Mouse (Mus musculus): ENCODE measurements around the gene Ccr2. TPM values are rescaled to one million over a fixed set of nuclear protein-coding genes. Genes with fewer than 3 reads are reported as not detected.
"Not testable (repeated sequence)": the region's sequence is repeated elsewhere in the genome, so short reads cannot be mapped to it uniquely, and the experiment has no call there.

Ccr2 gene
- total RNA-seq (2021), result under 1 TPM in 1 of 2 experiments, not detected in 1; 0.23 TPM
- long read RNA-seq, experiment 1, result 0 reads
- long read RNA-seq, experiment 2, result 0 reads

- DNase-seq (ENCODE audit: extremely low spot score in 1 of 2, low spot score in 2 of 2), result no peak
- H3K27ac ChIP-seq, result no peak within 1 kb of the TSS
- intact Hi-C loops (cut with DNase I), result no loop called here
- TF ChIP-seq CTCF (IDR thresholded peaks at IDR 0.05), result no peak
- H3K4me3 ChIP-seq, result no peak within 1 kb of the TSS
These were observed at the start of gene Ccr2 for GRCm38 (mm10) chr9:124101723-124102122. TSS of gene Ccr2 (plus strand) at chr9:124101950.

- TF ChIP-seq CTCF (IDR thresholded peaks at IDR 0.05), result no peak
- intact Hi-C loops (cut with DNase I), result no loop called here
- no peak overlapping the region for H3K27ac ChIP-seq
- DNase-seq (ENCODE audit: extremely low spot score in 1 of 2, low spot score in 2 of 2), result no peak
- H3K4me3 ChIP-seq, result no peak overlapping the region
These were observed 48.2 kb upstream of the Ccr2 start for GRCm38 (mm10) chr9:124053532-124053931.

DNA sequence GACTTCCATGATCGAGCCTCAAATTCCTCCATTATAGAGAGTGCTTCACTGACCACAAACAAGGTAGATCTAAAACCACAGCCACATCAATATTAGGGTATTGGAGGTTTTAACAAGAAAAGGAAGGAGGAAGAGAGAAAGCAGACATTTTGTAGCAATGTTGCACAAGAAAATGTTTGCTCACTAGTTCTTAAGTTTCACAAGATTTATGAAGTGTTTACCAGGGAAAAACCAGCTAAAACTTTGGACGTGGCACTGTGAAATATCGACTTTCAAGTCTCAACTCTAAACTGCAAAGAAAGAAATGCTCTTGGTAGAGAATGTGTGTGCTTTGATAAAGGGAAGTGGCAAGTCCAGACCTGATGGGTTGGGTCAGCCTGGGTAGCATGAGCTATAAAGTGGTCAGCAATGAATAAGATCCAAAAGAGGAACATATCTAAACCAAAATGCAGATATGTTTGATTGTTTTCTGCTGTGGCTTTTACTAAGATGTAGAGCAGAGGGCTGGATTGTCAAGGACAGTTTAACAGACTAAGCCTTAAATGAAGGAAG lies 45.5 kb upstream of the Ccr2 start:
- no peak for DNase-seq (ENCODE audit: extremely low spot score in 1 of 2, low spot score in 2 of 2)
- intact Hi-C loops (cut with DNase I), result no loop called here
- TF ChIP-seq CTCF (IDR thresholded peaks at IDR 0.05), result no peak
- Histone ChIP-seq H3K27ac (no peak overlapping the region), H3K4me3 (no peak overlapping the region)

GRCm38 (mm10) chr9:124059660-124060352 lies 41.9 kb upstream of the Ccr2 start:
- no peak for TF ChIP-seq CTCF (IDR thresholded peaks at IDR 0.05)
- Histone ChIP-seq H3K27ac (no peak overlapping the region), H3K4me3 (no peak overlapping the region)
- no peak for DNase-seq (ENCODE audit: extremely low spot score in 1 of 2, low spot score in 2 of 2)
- intact Hi-C loops (cut with DNase I), result no loop called here

DNA sequence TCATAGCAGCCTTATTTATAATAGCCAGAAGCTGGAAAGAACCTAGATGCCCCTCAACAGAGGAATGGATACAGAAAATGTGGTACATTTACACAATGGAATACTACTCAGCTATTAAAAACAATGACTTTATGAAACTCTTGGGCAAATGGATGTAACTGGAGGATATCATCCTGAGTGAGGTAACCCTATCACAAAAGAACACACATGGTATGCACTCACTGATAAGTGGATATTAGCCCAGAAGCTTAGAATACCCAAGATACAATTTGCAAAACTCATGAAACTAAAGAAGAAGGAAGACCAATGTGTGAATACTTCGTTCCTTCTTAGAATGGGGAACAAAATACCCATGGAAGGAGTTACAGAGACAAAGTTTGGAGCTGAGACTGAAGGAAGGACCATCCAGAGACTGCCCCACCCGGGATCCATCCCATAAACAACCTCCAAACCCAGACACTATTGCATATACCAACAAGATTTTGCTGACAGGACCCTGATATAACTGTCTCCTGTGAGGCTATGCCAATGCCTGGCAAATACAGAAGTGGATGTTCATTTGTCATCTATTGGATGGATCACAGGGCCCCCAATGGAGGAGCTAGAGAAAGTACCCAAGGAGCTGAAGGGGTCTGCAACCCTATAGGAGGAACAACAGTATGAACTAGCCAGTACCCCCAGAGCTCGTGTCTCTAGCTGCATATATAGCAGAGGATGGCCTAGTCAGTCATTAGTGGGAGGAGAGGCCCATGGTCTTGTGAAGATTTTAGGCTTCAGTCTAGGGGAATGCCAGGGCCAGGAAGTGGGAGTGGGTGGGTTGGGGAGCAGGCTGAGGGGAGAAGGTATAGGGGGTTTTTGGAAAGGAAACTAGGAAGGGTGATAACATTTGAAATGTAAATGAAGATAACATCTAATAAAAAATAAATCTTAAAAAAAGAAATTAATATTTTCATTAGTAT lies 40.0 kb upstream of the Ccr2 start:
- DNase-seq (ENCODE audit: extremely low spot score in 1 of 2, low spot score in 2 of 2); H3K27ac ChIP-seq; H3K4me3 ChIP-seq; intact Hi-C loops (cut with DNase I): not testable (repeated sequence)

DNA sequence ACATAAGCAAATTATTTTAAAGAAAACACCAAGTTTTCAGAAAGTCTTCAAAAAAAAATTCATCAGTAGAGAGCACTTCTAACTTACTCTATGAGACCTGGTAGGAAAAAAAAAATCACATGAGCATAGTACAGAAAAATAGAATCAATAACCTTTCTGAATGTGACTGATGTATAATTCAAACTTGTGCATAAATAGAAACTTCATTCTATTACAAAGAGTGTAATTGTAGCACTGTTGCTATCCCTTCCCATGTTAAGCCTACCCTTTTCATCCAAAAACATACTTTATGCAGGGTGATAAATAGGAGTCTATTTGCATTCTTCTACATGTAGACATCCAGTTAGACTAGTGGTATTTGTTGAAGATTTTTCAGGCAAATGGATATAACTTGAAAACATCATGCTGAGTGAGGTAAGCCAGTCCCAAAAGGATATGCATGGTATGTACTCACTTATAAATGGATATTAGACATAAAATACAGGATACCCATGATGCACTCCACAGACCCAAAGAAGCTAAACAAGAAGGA lies 35.1 kb upstream of the Ccr2 start:
- H3K27ac ChIP-seq, result no peak overlapping the region
- intact Hi-C loops (cut with DNase I), result no loop called here

GRCm38 (mm10) chr9:124068098-124069058 lies 33.4 kb upstream of the Ccr2 start:
- Histone ChIP-seq H3K4me3 (no peak overlapping the region), H3K27ac (no peak overlapping the region)
- intact Hi-C loops (cut with DNase I), result no loop called here
- no peak for DNase-seq (ENCODE audit: extremely low spot score in 1 of 2, low spot score in 2 of 2)
- TF ChIP-seq CTCF (IDR thresholded peaks at IDR 0.05), result no peak

More for the DNA sequence above, 35.1 kb upstream of the Ccr2 start:
- no peak for TF ChIP-seq CTCF (IDR thresholded peaks at IDR 0.05)
- no peak overlapping the region for H3K4me3 ChIP-seq
- DNase-seq (ENCODE audit: extremely low spot score in 1 of 2, low spot score in 2 of 2), result no peak

DNA sequence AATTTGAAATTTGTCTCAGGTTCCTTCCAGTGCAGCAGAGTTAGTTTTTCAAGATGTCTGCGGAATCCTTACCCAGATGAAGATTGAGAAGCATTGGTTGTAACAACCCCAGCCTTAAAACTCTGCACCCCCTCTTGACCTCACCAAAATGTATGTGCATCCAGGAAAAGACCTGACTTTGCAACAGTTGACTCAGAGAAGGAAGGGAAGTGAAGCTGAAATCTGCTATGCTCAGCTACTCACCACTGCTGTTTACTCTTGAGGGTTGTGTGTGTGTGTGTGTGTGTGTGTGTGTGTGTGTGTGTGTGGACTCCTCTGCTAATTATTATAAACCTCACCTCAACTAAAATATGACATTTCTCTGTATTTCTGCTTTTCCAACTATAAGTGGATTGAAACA lies 30.2 kb upstream of the Ccr2 start:
- no peak for DNase-seq (ENCODE audit: extremely low spot score in 1 of 2, low spot score in 2 of 2)
- no peak overlapping the region for H3K4me3 ChIP-seq
- TF ChIP-seq CTCF (IDR thresholded peaks at IDR 0.05), result no peak
- intact Hi-C loops (cut with DNase I), result no loop called here
- H3K27ac ChIP-seq, result no peak overlapping the region

GRCm38 (mm10) chr9:124079803-124080202 lies 21.9 kb upstream of the Ccr2 start:
- no peak for TF ChIP-seq CTCF (IDR thresholded peaks at IDR 0.05)
- intact Hi-C loops (cut with DNase I), result no loop called here

GRCm38 (mm10) chr9:124080471-124080870 lies 21.3 kb upstream of the Ccr2 start:
- H3K27ac ChIP-seq; H3K4me3 ChIP-seq; DNase-seq (ENCODE audit: extremely low spot score in 1 of 2, low spot score in 2 of 2); intact Hi-C loops (cut with DNase I): not testable (repeated sequence)

More at GRCm38 (mm10) chr9:124079803-124080202, 21.9 kb upstream of the Ccr2 start:
- DNase-seq (ENCODE audit: extremely low spot score in 1 of 2, low spot score in 2 of 2), result no peak
- H3K4me3 ChIP-seq, result no peak overlapping the region
- H3K27ac ChIP-seq, result no peak overlapping the region

DNA sequence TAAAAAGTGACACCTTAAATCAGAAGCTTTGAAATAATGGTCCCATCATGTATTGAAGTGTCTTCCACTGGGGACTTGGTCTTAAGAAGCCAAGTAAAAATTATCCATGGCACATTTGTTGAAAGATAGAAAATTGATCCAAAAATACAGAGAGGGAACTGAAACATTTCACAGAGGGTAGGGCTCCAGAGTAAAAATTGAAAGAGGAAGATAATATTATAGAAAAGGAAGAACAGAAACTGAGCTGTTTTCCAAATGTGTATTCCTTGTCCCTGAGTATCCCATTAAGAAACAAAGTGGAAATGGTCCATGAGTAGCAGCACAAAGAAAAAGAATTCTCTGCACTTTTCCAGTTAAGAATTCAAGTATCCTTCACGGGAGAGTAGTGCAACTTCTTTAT lies 11.3 kb upstream of the Ccr2 start:
- intact Hi-C loops (cut with DNase I), result no loop called here
- H3K4me3 ChIP-seq, result no peak overlapping the region
- TF ChIP-seq CTCF (IDR thresholded peaks at IDR 0.05), result no peak
- DNase-seq (ENCODE audit: extremely low spot score in 1 of 2, low spot score in 2 of 2), result no peak
- no peak overlapping the region for H3K27ac ChIP-seq
